Mouse (Mus musculus) lung, postnatal 10 days (tissue): ENCODE results near the gene Usp24.

Experiments used
- DNase-seq: peaks from one replicate; pipeline ENCODE4 v3.0.0; 2021

The Usp24 gene

DNA sequence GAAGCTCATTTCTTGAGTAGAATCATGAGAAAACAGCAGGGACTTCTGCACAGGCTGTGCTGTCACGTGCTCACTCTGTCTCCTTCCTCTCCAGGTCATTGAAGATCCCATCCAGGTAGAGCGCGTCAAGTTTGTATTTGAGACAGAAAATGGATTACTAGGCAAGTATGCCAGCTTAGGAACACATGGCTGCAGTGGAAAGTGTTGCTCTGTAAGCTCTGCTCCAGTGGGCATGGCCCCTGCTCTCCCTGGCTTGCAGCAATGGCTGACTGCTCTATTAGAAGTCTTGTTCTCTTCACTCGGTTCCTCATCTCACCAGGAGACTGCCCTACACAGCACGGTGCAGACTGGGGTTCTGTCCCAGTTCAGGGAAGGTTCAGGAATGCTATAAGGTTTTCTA lies 114.4 kb downstream of the Usp24 start:
- no peak for DNase-seq

DNA sequence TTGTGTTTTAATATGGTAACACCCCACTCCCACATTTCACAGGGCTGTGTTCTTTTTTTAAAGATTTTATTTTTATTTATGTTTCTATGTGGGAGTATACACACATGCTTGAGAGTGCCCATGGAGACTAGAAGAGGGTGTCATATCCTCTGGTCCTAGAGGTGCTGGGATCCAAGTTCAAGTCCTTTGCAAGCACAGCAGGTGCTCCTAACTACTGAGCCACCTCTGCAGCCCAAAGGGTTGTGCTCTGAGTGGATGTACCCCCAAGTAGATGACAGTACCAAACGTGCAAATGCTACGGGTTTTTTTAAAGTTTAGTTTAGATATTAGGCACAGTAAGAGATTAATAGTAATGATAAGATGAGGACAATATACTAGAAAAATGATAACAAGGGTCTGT lies 119.4 kb downstream of the Usp24 start:
- no peak for DNase-seq

DNA sequence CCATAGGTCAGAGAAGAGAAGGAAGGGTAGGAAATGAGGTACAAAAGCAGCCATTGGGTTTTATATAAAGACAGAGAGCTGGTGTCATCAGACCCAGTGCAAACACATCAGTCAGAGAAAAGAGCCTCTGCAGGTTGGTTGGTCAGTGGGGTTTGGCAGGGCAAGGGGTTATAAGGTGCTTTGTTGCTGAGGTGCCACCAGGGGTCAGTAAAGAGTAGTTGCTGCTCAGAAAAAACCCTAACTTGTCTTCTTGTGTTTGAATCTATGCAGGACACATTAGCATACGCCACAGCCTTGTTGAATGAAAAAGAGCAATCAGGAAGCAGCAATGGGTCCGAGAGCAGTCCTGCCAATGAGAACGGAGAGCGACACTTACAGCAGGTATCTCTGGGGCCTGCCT lies 120.5 kb downstream of the Usp24 start:
- DNase-seq = peak; percentile 16

DNA sequence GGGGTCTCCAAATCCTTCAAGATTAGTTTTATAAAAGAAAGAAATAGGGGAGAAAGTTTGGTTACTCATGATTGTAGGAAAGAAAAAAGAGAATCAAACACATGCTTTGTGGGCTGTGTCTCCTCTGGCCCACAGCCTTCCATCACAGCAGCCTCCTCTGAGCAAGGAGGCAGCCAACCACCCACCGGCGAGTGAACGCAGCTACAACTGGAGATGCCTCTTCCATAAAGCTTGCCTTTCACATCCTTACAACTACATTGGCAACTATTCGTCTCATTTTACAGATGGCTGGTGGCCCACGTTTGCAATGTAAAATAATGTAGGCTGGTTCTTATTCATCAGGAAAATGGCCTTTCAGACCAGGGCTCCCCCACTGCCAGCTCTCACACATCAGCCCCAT lies 121.2 kb downstream of the Usp24 start:
- DNase-seq = no peak

DNA sequence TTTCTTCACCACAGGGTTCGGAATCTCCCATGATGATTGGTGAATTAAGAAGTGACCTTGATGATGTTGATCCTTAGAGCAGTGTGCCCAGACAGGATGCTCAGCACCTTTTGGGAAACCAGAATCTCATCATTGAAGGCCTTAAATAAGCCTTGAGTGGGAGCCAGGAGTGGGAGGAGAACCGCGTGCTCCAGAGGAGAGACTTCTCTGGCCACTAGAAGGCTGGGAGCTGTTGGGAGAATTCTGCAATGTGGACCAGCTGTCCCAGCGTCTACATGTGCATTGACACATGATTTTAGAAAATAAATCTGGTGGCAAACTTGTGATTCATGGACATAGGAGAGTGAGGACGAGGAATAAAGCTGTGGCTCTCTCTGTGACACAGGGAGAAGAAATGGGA lies 122.8 kb downstream of the Usp24 start:
- DNase-seq = no peak

DNA sequence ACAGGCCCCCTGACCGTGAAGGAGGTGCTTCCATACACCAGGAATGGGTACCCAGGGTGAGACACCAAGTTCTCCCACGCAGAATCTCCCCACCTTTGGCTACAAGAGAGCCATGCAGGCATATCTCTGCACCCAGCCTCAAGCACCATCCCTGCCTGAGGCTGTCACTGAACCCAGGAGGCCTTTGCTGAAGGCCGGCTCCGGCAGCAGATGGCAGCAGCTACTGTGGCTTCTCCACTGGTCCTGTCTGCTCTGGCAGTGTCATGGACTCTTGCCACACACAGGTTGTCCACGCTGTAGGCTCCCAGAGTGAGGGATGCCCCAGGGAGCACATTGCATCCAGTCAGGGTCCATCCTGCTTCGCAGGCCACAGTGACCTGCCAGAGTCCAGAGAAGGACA lies 127.2 kb downstream of the Usp24 start:
- DNase-seq = no peak

DNA sequence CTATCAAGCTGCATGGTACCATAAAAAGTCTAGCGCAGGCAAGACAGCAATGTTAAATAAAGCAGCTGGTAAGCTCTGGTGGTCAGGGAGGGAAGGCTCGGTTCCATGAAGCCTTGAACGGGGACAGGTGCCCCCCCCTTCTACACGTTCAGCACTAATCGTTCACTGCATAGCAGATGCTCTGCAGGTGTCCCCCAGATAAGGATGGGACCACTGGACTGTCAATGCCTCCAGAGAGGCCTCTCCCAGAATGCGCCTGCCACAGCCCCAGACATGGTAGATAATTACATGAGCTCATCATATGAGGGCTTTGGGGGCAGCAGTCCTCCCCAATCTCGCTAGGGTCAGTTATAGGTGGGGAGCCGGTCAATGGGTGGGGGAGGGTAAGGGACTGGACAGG lies 133.3 kb downstream of the Usp24 start:
- DNase-seq = no peak

DNA sequence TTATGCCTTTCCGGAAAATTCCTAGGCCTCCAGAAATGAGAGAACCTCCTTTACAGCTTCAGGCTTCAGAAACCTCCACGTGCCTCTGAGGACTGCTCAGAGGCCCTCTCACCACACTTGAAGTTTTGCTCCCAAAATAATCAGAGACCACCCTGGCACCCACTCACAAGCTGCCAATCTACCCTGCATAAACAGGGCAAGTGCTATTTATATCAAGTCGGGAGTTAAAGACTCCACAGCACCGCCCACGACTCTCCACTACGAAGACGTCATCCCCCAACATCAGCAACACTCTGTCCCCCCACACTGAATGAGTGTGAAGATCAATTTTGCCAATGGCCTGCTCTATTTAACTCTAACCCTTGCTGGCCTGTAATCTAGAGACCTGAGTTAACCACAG lies 136.4 kb downstream of the Usp24 start:
- no peak for DNase-seq

DNA sequence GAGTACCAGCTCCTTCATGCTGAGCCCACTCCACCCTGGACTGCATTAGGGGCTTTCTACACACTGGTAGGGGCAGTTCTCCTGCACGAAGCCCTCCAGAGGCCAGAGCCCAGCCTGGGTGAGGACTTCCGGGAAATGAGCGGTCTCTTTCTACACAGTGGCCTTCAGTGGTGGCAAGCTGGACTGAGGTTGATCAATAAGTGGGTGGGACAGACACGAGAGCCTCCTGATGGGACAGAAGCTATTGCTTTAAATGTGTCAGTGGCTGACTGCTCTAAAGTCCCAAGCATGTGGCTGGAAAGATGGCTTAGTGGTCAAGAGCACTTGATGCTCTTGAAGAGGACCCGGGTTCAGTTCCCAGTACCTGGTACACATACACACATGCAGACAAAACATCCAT lies 137.1 kb downstream of the Usp24 start:
- DNase-seq = no peak

DNA sequence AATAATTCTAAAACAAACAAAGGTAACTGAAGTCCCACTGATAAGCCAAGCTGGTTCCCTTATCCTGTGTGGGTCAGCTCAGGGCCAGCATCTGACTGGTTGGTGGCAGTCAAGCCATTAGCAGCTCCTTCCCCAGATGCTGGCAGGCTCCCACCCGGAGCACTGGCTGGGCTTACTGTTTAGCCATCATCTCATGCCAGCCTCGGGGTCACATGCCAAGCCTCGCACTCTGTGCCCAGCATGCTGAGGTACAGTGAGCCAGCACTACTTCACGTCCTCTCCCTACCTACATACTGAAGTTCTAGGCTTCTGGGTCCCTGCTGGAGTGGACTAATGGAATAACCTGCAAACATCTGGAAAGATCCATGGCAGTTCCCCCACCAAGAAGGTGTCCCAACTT lies 137.5 kb downstream of the Usp24 start:
- no peak for DNase-seq

DNA sequence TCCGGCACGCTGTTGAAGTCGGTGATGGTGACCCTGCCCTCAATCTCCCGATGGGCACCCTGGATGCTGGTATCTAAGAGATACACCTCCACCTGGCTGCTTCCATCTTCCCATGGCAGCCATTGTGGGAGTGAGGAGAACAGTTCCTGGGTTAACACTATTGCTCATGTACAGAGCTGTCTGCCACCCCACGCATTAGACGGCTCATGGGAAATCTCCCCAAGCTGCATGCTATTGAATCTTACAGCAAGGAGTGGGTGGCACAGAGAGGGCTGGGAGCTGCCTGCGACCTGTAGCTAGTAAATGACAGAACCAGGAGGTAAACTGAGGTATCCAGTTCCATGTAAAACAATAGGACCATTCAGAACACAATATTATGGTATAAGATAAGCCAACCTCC lies 138.5 kb downstream of the Usp24 start:
- DNase-seq = no peak

DNA sequence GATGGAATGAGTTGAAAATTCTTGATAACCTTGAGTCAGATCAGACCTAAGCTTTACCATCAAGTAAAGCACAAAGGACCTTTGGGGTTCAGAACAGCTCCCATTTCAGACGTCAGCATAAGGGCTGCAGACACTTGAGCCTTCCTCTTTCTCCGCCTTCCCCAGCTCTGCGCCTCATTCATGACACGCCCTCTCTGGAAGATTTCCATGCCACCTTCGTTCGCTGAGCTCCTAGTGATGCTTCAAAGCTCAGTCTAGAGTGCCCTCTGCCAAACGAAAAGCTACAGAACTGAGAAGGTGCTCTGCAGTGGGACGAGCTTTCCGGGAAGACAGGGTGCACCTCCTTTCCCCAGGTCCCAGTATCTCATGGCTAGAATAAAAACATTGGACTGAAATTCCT lies 146.0 kb downstream of the Usp24 start:
- DNase-seq = no peak

DNA sequence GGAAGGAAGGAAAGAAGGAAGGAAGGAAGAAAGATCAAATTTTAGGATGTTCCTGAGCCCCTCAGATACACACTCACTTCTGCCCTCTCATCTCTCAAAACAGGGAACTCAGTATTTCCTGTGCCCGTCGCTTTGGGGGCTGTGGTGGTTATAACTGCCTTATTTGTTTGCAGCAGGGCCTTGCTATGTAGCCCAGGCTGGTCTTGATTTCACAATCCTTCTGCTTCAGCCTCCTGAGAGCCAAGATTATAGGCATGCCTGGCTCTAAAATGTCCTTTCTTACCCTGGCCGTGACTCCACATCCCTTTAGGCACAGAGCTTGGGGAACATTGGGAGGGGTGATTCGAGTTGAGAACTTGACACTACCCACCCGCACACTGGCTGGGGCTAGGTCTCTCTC lies 146.5 kb downstream of the Usp24 start:
- no peak for DNase-seq

DNA sequence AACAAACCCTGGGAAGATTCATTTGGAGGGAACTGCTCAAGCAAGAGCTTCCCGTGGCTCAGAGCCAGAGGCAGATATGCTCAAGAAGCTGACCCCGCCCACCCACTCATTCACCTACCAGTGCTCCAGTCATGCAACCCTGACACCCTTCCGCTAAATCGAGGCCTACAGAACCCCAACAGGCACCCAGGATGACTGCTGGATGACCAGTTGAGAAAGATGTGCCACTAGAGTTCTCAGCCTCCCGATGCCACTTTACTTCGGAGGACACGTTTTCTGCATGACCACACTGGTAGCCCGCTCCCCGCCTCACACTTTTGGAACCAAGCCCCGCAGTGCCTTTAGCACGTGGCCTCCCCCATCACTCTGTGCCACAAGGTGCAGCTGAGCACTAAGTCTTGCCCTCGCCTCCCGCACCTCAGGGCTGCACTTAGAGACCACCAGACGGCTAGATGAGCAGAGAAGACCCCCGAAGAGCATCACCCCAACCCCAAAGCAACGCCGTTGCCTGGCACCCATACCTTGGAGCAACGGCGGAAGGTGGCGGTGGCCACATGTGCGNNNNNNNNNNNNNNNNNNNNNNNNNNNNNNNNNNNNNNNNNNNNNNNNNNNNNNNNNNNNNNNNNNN lies 147.3 kb downstream of the Usp24 start:
- DNase-seq = no peak

DNA sequence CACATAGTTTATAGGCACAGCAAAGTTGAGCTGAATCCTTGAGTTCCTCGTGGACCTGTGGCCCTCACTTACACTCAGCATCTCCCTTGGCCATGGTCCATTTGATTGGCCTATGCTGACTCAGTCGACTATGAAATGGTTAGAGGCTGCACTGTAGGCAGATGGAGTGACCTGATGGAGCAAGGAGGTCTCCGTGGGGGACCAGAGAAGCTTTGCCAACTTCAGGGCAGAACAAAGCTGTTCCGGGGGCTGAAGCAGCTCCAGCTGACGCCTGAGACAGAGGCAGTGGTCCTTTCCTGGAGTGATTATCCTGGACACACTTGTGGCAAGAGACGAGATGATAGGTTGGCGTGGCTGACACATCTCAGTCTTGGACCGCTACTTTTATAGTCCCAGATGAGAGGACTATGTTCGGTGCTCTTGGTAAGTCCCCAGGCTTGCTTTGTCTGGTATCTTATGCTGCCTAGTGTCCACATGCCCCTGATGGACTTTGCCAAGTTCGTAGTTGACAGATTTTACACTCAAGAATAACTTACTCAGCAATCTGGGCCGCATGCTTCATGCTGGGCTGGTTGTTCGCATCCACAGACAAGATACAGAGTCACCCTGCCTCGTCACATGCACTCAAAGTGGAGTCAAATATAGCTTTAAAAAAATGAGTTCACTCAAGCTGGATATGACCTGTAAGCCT lies 151.6 kb downstream of the Usp24 start:
- no peak for DNase-seq

DNA sequence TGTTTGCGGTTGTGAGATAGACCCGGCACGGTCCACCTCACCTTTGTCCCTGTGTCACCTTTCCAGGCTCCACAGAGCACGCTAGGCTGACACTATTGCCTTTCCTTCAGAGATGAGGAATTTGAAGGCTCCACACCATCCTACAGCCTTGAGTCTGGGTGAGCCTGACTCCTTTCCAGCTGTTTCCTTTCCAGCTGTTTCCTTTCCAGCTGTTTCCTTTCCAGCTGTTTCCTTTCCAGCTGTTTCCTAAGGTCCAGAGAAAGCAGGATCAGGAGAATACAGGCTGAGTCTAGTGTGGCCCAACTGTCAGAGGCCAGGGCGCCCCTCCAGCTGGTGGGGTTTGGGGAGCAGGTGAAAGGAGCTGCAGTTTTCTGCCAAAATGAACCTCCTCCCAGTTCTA lies 154.9 kb downstream of the Usp24 start:
- DNase-seq = peak; percentile 40

DNA sequence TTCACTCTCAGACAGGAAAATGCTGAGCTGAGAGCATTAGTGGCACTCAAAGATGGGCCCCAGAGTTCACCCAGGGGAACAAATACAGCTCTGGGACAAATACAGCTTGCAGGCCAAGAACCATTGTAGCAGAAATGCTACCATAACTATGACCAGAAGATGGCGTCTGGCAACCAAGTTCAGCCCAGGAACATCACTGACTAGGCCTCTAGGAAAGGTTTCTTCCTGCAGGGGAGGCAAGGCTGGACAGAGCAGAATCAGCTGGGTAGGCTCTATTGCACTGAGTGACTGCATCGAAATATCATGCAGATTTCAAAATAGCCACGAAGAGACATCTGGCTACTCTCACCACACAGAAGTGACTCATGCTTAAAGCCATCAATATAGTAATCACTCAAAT lies 156.3 kb downstream of the Usp24 start:
- peak; percentile 85 for DNase-seq

DNA sequence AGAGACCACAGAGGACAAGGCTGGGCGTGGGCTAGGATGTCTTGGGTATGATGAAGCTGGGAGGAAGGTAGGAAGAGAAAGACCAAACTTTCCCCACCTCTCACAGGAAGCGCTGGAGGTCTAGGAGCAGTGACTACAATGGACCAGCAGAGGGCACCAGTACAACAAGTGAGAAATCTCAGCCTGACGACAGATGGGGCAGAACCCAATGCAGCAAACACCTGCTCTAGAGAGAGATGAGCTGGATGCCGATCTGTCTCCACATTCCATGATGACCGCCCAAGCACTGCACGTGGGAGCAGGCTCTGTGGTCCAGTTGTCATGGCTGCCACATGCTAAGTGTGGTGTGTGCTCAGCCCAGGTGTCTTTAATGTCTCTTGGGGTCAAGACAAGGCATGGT lies 158.2 kb downstream of the Usp24 start:
- DNase-seq = peak; percentile 61

DNA sequence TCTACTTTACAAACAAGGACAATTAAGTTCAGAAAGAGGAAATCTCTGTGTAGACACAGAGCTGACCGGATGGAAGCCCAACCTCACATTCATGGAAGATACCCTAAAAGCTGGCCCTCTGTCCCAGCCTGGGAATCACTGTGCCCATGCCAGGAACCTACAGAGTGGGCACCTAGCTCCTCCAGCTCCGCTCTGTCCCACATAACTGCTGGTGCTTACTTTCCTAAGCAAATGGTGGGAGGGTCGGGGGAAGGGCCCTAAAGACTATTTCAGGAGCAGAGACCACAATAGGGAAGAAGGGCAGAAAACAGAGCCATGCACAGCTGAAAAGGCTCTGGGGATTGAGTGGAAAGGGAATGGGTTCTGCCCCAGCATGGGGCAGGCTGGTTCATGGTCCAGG lies 164.5 kb downstream of the Usp24 start:
- no peak for DNase-seq

DNA sequence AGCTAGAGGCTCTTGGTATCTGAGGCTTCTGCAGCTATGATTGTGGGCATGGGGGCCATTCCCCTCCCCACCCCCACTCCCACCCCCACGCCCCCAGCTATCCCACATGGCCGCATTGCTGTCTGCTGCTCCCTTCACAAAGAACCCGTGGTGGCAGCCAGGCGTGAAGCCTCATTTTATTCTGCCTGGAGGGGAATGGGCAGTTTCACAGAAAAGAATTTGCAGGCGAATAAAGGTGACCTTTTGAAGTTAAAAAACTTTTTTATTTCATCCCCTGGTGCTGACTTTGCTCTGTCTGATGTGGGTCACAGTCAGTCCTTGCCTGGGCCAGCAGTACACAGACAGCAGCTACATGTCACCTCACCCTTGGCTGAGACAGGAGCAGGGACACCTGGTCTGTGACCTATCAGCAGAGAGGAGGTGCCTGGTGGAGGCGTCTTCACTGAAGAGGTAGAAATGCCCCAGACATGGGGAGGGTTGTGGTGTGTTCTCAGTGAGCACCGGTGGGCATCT lies 167.3 kb downstream of the Usp24 start:
- DNase-seq = no peak

DNA sequence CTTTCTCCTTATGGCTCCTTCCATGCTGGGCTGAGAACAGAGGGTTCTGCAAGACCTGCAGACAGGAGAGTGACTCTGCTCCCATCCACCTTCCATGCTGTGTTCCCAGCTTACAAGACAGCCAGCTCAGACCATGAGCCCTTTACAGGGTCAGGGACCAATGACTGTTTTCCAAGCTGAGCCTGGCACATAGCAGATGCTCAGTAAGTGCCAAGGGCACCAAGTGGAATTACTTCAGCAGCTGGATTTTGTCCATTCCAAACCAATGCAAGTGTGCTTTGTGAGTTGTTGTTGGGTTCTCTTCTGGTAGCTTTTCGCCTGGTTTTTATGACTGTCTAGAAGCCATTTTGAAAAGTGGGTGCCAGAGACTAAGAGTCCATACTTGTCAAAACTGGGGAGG lies 167.8 kb downstream of the Usp24 start:
- DNase-seq = no peak

DNA sequence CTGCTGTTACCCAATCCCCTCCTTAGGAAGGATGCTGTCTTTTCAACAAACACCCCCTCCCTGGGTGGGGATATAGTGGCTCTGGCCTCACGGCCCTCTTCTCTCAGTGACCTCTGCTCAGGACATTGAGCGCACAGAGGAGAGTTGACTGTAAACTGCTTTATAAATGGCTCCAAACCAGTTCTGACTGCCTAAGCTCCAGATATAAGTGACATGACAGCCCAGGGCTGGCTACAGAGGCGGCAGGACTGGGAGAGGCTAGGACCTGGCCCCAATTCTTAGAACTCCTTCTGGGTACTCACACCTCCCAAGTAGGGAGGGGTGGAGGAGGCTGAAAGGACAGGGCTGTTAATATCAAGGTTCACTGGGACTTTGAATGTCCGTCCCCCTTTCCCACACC lies 174.6 kb downstream of the Usp24 start:
- DNase-seq = peak; percentile 37
